Mouse (Mus musculus) MEL (cell line): ENCODE data around the gene P2rx4. TPM values are rescaled to one million over a fixed set of nuclear protein-coding genes. Genes with fewer than 3 reads are reported as not detected.

Experiments used
- DNase-seq: peaks from one replicate; pipeline ENCODE4 v3.0.0; 2011; ENCODE audit warnings: low read depth, low spot score
- H3K27ac ChIP-seq: 2 replicates; pipeline ENCODE4 v1.5.1; 2012; ENCODE audit warnings: low read depth, mild to moderate bottlenecking, control low read depth, low read length, moderate library complexity; ENCODE audit not compliant: control insufficient read depth
- H3K27me3 ChIP-seq, 2 experiments: fragments of 150-350 bp in 1 of 2; sonication (generic) in 1 of 2; 2 replicates each; pipeline ENCODE4 v1.6.1; 2012; ENCODE audit warnings: low read length in 2 of 2, mild to moderate bottlenecking in 2 of 2, improper control_type of control experiment in 1 of 2, moderate library complexity in 1 of 2; ENCODE audit not compliant: insufficient read depth in 2 of 2, control insufficient read depth in 1 of 2
- H3K36me3 ChIP-seq, 2 experiments: 2 replicates each; pipeline ENCODE4 v1.6.1; 2012 to 2014; ENCODE audit warnings: low read length in 2 of 2, improper control_type of control experiment in 1 of 2, inconsistent platforms in 1 of 2, mild to moderate bottlenecking in 1 of 2; ENCODE audit not compliant: insufficient read depth in 2 of 2, control insufficient read depth in 1 of 2
- H3K4me1 ChIP-seq, 2 experiments: fragments of 150-350 bp in 1 of 2; sonication (generic) in 1 of 2; 2 replicates each; pipeline ENCODE4 v1.6.1; 2012; ENCODE audit warnings: low read length in 2 of 2, improper control_type of control experiment in 1 of 2, mild to moderate bottlenecking in 1 of 2; ENCODE audit not compliant: insufficient read depth in 2 of 2, control insufficient read depth in 1 of 2
- H3K4me3 ChIP-seq, 2 experiments: fragments of 150-350 bp in 1 of 2; sonication (generic) in 1 of 2; 2 replicates each; pipeline ENCODE4 v1.5.1; 2012; ENCODE audit warnings: low read depth in 2 of 2, low read length in 2 of 2, mild to moderate bottlenecking in 2 of 2, moderate library complexity in 2 of 2, control low read depth in 1 of 2, improper control_type of control experiment in 1 of 2; ENCODE audit not compliant: control insufficient read depth in 1 of 2, insufficient read depth in 1 of 2
- H3K79me2 ChIP-seq: 2 replicates; pipeline ENCODE4 v1.6.1; 2012; ENCODE audit warnings: mild to moderate bottlenecking, low read length, moderate library complexity; ENCODE audit not compliant: control insufficient read depth, poor library complexity, insufficient read depth
- H3K9ac ChIP-seq: 2 replicates; pipeline ENCODE4 v1.6.1; 2012; ENCODE audit warnings: low read depth, mild to moderate bottlenecking, control low read depth, low read length, moderate library complexity; ENCODE audit not compliant: control insufficient read depth, poor library complexity, severe bottlenecking
- H3K9me3 ChIP-seq: fragments of 150-350 bp; sonication (generic); replicated peaks from 2 replicates; pipeline ENCODE4 v1.6.1; 2012; ENCODE audit warnings: mild to moderate bottlenecking, low read length, improper control_type of control experiment, moderate library complexity; ENCODE audit not compliant: insufficient read depth
- BHLHE40 ChIP-seq: IDR thresholded peaks from 2 replicates; pipeline ENCODE4 v1.6.1; 2012; ENCODE audit warnings: low read depth, mild to moderate bottlenecking, inconsistent platforms, low read length, improper control_type of control experiment, borderline replicate concordance
- CHD2 ChIP-seq: IDR thresholded peaks from 2 replicates; pipeline ENCODE4 v1.6.1; 2011; ENCODE audit warnings: low read length, improper control_type of control experiment
- CTCF ChIP-seq, 3 experiments: IDR thresholded peaks in 2 of 3; conservative IDR thresholded peaks in 1 of 3; 2 replicates each; pipeline ENCODE4 v1.5.1; 2011 to 2012; ENCODE audit warnings: low read length in 3 of 3, low read depth in 2 of 3, mild to moderate bottlenecking in 2 of 3, improper control_type of control experiment in 1 of 3, inconsistent platforms in 1 of 3, mixed read lengths in 1 of 3, moderate library complexity in 1 of 3; ENCODE audit not compliant: control insufficient read depth in 1 of 3, insufficient read depth in 1 of 3, poor library complexity in 1 of 3, severe bottlenecking in 1 of 3
- ELF1 ChIP-seq: IDR thresholded peaks from 2 replicates; pipeline ENCODE4 v1.6.1; 2014; ENCODE audit warnings: low read depth, mild to moderate bottlenecking, inconsistent platforms, low read length, improper control_type of control experiment, moderate library complexity
- MAX ChIP-seq: IDR thresholded peaks from 2 replicates; pipeline ENCODE4 v1.6.1; 2011; ENCODE audit warnings: low read length, improper control_type of control experiment
- MEF2A ChIP-seq: IDR thresholded peaks from 2 replicates; pipeline ENCODE4 v1.6.1; 2014; ENCODE audit warnings: low read depth, mild to moderate bottlenecking, inconsistent platforms, low read length, improper control_type of control experiment; ENCODE audit not compliant: poor library complexity, insufficient replicate concordance, severe bottlenecking; ENCODE audit errors: extremely low read depth
- MXI1 ChIP-seq: IDR thresholded peaks from 2 replicates; pipeline ENCODE4 v1.6.1; 2011; ENCODE audit warnings: mild to moderate bottlenecking, low read depth, low read length, improper control_type of control experiment
- MYC ChIP-seq: IDR thresholded peaks from 2 replicates; pipeline ENCODE4 v1.6.1; 2011; ENCODE audit warnings: low read depth, mild to moderate bottlenecking, low read length, improper control_type of control experiment, moderate library complexity
- NELFE ChIP-seq: IDR thresholded peaks from 2 replicates; pipeline ENCODE4 v1.6.1; 2011; ENCODE audit warnings: low read depth, low read length, improper control_type of control experiment
- SIN3A ChIP-seq: IDR thresholded peaks from 2 replicates; pipeline ENCODE4 v1.6.1; 2012; ENCODE audit warnings: low read length, improper control_type of control experiment, inconsistent platforms
- TCF12 ChIP-seq: IDR thresholded peaks from 2 replicates; pipeline ENCODE4 v1.6.1; 2014; ENCODE audit warnings: low read depth, mild to moderate bottlenecking, inconsistent platforms, low read length, improper control_type of control experiment, moderate library complexity
- UBTF ChIP-seq: IDR thresholded peaks from 2 replicates; pipeline ENCODE4 v1.6.1; 2012; ENCODE audit warnings: low read depth, mild to moderate bottlenecking, inconsistent platforms, low read length, improper control_type of control experiment, moderate library complexity, borderline replicate concordance; ENCODE audit not compliant: insufficient read depth
- USF1 ChIP-seq: IDR thresholded peaks from 2 replicates; pipeline ENCODE4 v1.6.1; 2014; ENCODE audit warnings: low read depth, mild to moderate bottlenecking, inconsistent platforms, low read length, improper control_type of control experiment, moderate library complexity
- polyA plus RNA-seq, 2 experiments: library from polyadenylated mRNA; stranded (reverse) in 1 of 2; unstranded in 1 of 2; fragments of >175 nt in 1 of 2; fragments of >200 nt in 1 of 2; gene quantifications; 2 replicates each; pipeline versions ENCODE4 v1.2.1 to v1.2.4; 2012; ENCODE audit warnings: low replicate concordance in 2 of 2, low read depth in 1 of 2; ENCODE audit not compliant: insufficient read length in 2 of 2, insufficient read depth in 1 of 2, missing spikeins in 1 of 2
- total RNA-seq: library from RNA; depleted of rRNA; stranded (reverse); fragments of 300-350 nt; gene quantifications from 2 replicates; pipeline ENCODE4 v1.2.3, GENCODE M21; 2012; rRNA removed

The P2rx4 gene
- total and polyA plus RNA-seq, 3 experiments = 15.2 to 30.9 TPM; not detected in 1

GRCm38 (mm10) chr5:122778231-122779226, 71.2 kb downstream of the P2rx4 start:
- Histone ChIP-seq H3K4me1 (peaks cover 7 to 31% of the 10 kb centered on the region in 2 experiments), H3K27ac (peak overlapping the region; percentile 1), H3K27me3 (no peaks in the 10 kb centered on the region), H3K4me3 (peak overlapping the region; percentile 68 to 81), H3K9ac (peak overlapping the region; percentile 91), H3K9me3 (no peaks in the 10 kb centered on the region), H3K36me3 (peaks cover 0 to 9% of the 10 kb centered on the region in 2 experiments; a peak in 2 of 4 replicates), H3K79me2 (peaks cover 21% of the 10 kb centered on the region)
- 0 out of 2 replicates have a peak, but pooled peaks have one; percentile 15 for TF ChIP-seq SIN3A
- 0 out of 2 replicates have a peak, but pooled peaks have one; percentile 61 for TF ChIP-seq UBTF
- TF ChIP-seq MYC = 0 out of 2 replicates have a peak, but pooled peaks have one; percentile 44
- no peak for TF ChIP-seq CHD2
- TF ChIP-seq MEF2A = no peak
- TF ChIP-seq NELFE = no peak; the same call in 1 of the 2 replicates
- TF ChIP-seq ELF1 = no peak
- TF ChIP-seq MAX = peak; percentile 48; the same call in 1 of the 2 replicates
- no peak for TF ChIP-seq USF1
- no peak for TF ChIP-seq BHLHE40
- no peak for TF ChIP-seq TCF12
- peak; percentile 49 for TF ChIP-seq MXI1
- no peak for TF ChIP-seq CTCF (IDR thresholded peaks at IDR 0.05 in 2 of 3, conservative IDR thresholded peaks at IDR 0.05 in 1 of 3; ENCODE audit: control insufficient read depth in 1 of 3, insufficient read depth in 1 of 3, low read depth in 2 of 3, low read length in 3 of 3, poor library complexity in 1 of 3, severe bottlenecking in 1 of 3)
- DNase-seq = peak; percentile 52

Other genes with a start within 250 kb of the P2rx4 start
- 115 and 117 TPM in 2 replicates for gene Atp2a2, start 205.3 kb upstream of the P2rx4 start, total RNA-seq
- 100 to 1,000 TPM; 176 to 199 TPM for gene Atp2a2, start 205.3 kb upstream of the P2rx4 start, polyA plus RNA-seq
- 1.5 TPM in 2 replicates for gene Ift81, start 93.0 kb upstream of the P2rx4 start, total RNA-seq
- gene Ift81, start 93.0 kb upstream of the P2rx4 start, polyA plus RNA-seq = 1 to 10 TPM in 1 of 2 experiments, not detected in 1; 1.9 TPM
- gene P2rx7, start 63.6 kb upstream of the P2rx4 start, total RNA-seq = 25.3 and 29.3 TPM in 2 replicates
- gene P2rx7, start 63.6 kb upstream of the P2rx4 start, polyA plus RNA-seq = 100 to 1,000 TPM in 1 of 2 experiments, 10 to 100 TPM in 1; 40.8 to 254 TPM
- 16.3 and 23.7 TPM in 2 replicates for gene Camkk2, start 71.9 kb downstream of the P2rx4 start, total RNA-seq
- 10 to 100 TPM in 1 of 2 experiments, not detected in 1; 24.8 TPM for gene Camkk2, start 71.9 kb downstream of the P2rx4 start, polyA plus RNA-seq
- 244 and 262 TPM in 2 replicates for gene Anapc5, start 113.8 kb downstream of the P2rx4 start, total RNA-seq
- 100 to 1,000 TPM in 1 of 2 experiments, not detected in 1; 390 TPM for gene Anapc5, start 113.8 kb downstream of the P2rx4 start, polyA plus RNA-seq
- 13.9 and 14.8 TPM in 2 replicates for gene Rnf34, start 142.5 kb downstream of the P2rx4 start, total RNA-seq
- gene Rnf34, start 142.5 kb downstream of the P2rx4 start, polyA plus RNA-seq = 10 to 100 TPM in 1 of 2 experiments, not detected in 1; 27.4 TPM